8 mouse cellular contexts compared by ENCODE assay signal in genomic region chr19:11820211-11820610, GRCm38 (mm10). TPM values are rescaled to one million over a fixed set of nuclear protein-coding genes. Genes with fewer than 3 reads are reported as not detected.
A peak's percentile ranks its signal among the peaks of the same experiment; 100 is the strongest.
DNase-seq lines count a peak whose midpoint lies in the region; ATAC-seq and TF ChIP-seq lines count a peak whose summit lies in the region.

No protein-coding gene starts in this region.

- H3K4me2 ChIP-seq in kidney, embryonic 14.5 days (replicated peaks; ENCODE audit: low read depth, low read length), result peak overlapping the region; percentile 94
- H3K4me2 ChIP-seq in intestine, postnatal 0 days (replicated peaks; ENCODE audit: low read depth), result peak overlapping the region; percentile 82
- H3K4me2 ChIP-seq in neural tube, embryonic 14.5 days (ENCODE audit: low read depth, low read length), result peak overlapping the region; percentile 89

- TF ChIP-seq CTCF in intestine, postnatal 0 days (IDR thresholded peaks at IDR 0.05; ENCODE audit: low read depth), result no peak

- H3K4me1 ChIP-seq in kidney, embryonic 14.5 days (ENCODE audit: control insufficient read depth, insufficient read depth, low read length), result no peaks in the 10 kb centered on the region
- 0 out of 2 replicates have a peak, but pooled peaks cover 3% of the 10 kb centered on the region for H3K4me1 ChIP-seq in intestine, postnatal 0 days (replicated peaks; ENCODE audit: control insufficient read depth, insufficient read depth, low read length)
- peaks cover 7% of the 10 kb centered on the region; the same call in 1 of the 2 replicates for H3K4me1 ChIP-seq in neural tube, embryonic 14.5 days (ENCODE audit: control insufficient read depth, insufficient read depth, low read length)

- H3K9me3 ChIP-seq in kidney, embryonic 14.5 days (ENCODE audit: control insufficient read depth, low read length), result no peaks in the 10 kb centered on the region
- no peaks in the 10 kb centered on the region for H3K9me3 ChIP-seq in intestine, postnatal 0 days (ENCODE audit: control insufficient read depth)
- no peaks in the 10 kb centered on the region for H3K9me3 ChIP-seq in neural tube, embryonic 14.5 days (ENCODE audit: control insufficient read depth, low read length)

- H3K27me3 ChIP-seq in kidney, embryonic 14.5 days (ENCODE audit: control insufficient read depth, insufficient read depth, low read length), result no peaks in the 10 kb centered on the region
- H3K27me3 ChIP-seq in intestine, postnatal 0 days (replicated peaks; ENCODE audit: control insufficient read depth, insufficient read depth, low read length), result no peaks in the 10 kb centered on the region
- peaks cover 18% of the 10 kb centered on the region for H3K27me3 ChIP-seq in neural tube, embryonic 14.5 days (ENCODE audit: control insufficient read depth, insufficient read depth, low read length)

- WGBS in kidney, embryonic 14.5 days, result 32% methylated on average over 6 of the region's 6 CpGs
- 31% methylated on average over 6 of the region's 6 CpGs for WGBS in intestine, postnatal 0 days
- WGBS in neural tube, embryonic 14.5 days, result 34% methylated on average over 6 of the region's 6 CpGs

- no peak for DNase-seq in kidney, adult 18-20 months
- DNase-seq in cerebellum, postnatal 14 days, result peak; percentile 10 to 30
- no peak for DNase-seq in layer of hippocampus, adult 11-12 months (ENCODE audit: low spot score)
- DNase-seq in layer of hippocampus, postnatal 25 days (ENCODE audit: extremely low spot score in 1 of 2, low spot score in 1 of 2), result no peak

- ATAC-seq in kidney, embryonic 14.5 days (ENCODE audit: low FRiP score, low TSS enrichment), result no peak
- ATAC-seq in intestine, postnatal 0 days, result no peak
- no peak for ATAC-seq in neural tube, embryonic 14.5 days (ENCODE audit: low read depth)
- no peak for ATAC-seq in erythroblast, adult 5-6 weeks (replicated peaks; ENCODE audit: low FRiP score, poor library complexity, severe bottlenecking)

- no peaks in the 10 kb centered on the region for H3K36me3 ChIP-seq in kidney, embryonic 14.5 days (ENCODE audit: control insufficient read depth, insufficient read depth, low read length)
- no peaks in the 10 kb centered on the region; the same call in 1 of the 2 replicates for H3K36me3 ChIP-seq in intestine, postnatal 0 days (ENCODE audit: control insufficient read depth, insufficient read depth)
- H3K36me3 ChIP-seq in neural tube, embryonic 14.5 days (ENCODE audit: control insufficient read depth, insufficient read depth, low read length), result no peaks in the 10 kb centered on the region

- peak overlapping the region; percentile 75; the same call in 1 of the 2 replicates for H3K4me3 ChIP-seq in kidney, embryonic 14.5 days (ENCODE audit: low read length)
- peak overlapping the region; percentile 90; the same call in 1 of the 2 replicates for H3K4me3 ChIP-seq in intestine, postnatal 0 days (ENCODE audit: low read depth, low read length)
- peak overlapping the region; percentile 62; the same call in 1 of the 2 replicates for H3K4me3 ChIP-seq in neural tube, embryonic 14.5 days (ENCODE audit: low read depth, low read length)

- no peak overlapping the region for H3K9ac ChIP-seq in kidney, embryonic 14.5 days (ENCODE audit: low read depth, low read length)
- peak overlapping the region; percentile 93; the same call in 1 of the 2 replicates for H3K9ac ChIP-seq in intestine, postnatal 0 days (ENCODE audit: low read depth, low read length)
- H3K9ac ChIP-seq in neural tube, embryonic 14.5 days (replicated peaks; ENCODE audit: low read depth, low read length), result no peak overlapping the region

- no peak overlapping the region for H3K27ac ChIP-seq in kidney, embryonic 14.5 days (ENCODE audit: low read depth, low read length)
- peak overlapping the region; percentile 99 for H3K27ac ChIP-seq in intestine, postnatal 0 days (ENCODE audit: low read depth, low read length)
- no peak overlapping the region for H3K27ac ChIP-seq in neural tube, embryonic 14.5 days (ENCODE audit: low read depth, low read length)

RNA-seq across cellular contexts. Expression of gene Stx3, which starts 1.0 kb away (rescaled TPM):
- polyA plus RNA-seq in kidney, embryonic 14.5 days (2014; fragmentation: Nextera tagmentation; extraction: Ambion mirVana), result 19.8 and 20.9 TPM in 2 replicates
- polyA plus RNA-seq in intestine, postnatal 0 days (2015; fragmentation: Nextera tagmentation; extraction: Ambion mirVana), result 125 and 137 TPM in 2 replicates
- 13.2 and 16.9 TPM in 2 replicates for polyA plus RNA-seq in neural tube, embryonic 14.5 days (2014; fragmentation: Nextera tagmentation; extraction: Ambion mirVana)
- 0.19 and 3.6 TPM in 2 replicates for total RNA-seq in erythroblast, adult 5-6 weeks (2015; ENCODE audit: low replicate concordance)
- 3.9 and 4.5 TPM in 2 replicates for total RNA-seq in erythroblast, adult 5-6 weeks (2017; ENCODE audit: low replicate concordance)
- total RNA-seq in layer of hippocampus, postnatal 25 days (2021), result 10 to 100 TPM; 24.2 to 32.3 TPM

RNA-seq across cellular contexts. Expression of gene Olfr1417, which starts 18.8 kb away (rescaled TPM):
- 0.12 TPM in 1 of 2 replicates, not detected in the other for polyA plus RNA-seq in kidney, embryonic 14.5 days (2014; fragmentation: Nextera tagmentation; extraction: Ambion mirVana)
- 0.08 TPM in 1 of 2 replicates, not detected in the other for polyA plus RNA-seq in intestine, postnatal 0 days (2015; fragmentation: Nextera tagmentation; extraction: Ambion mirVana)
- 0.15 TPM in 1 of 2 replicates, not detected in the other for polyA plus RNA-seq in neural tube, embryonic 14.5 days (2014; fragmentation: Nextera tagmentation; extraction: Ambion mirVana)
- not detected in 2 replicates for total RNA-seq in erythroblast, adult 5-6 weeks (2015; ENCODE audit: low replicate concordance)
- total RNA-seq in erythroblast, adult 5-6 weeks (2017; ENCODE audit: low replicate concordance), result not detected in 2 replicates
- not detected for total RNA-seq in layer of hippocampus, postnatal 25 days (2021)

RNA-seq across cellular contexts. Expression of gene Olfr1418, which starts 40.7 kb away (rescaled TPM):
- not detected in 2 replicates for polyA plus RNA-seq in kidney, embryonic 14.5 days (2014; fragmentation: Nextera tagmentation; extraction: Ambion mirVana)
- polyA plus RNA-seq in intestine, postnatal 0 days (2015; fragmentation: Nextera tagmentation; extraction: Ambion mirVana), result not detected in 2 replicates
- not detected in 2 replicates for polyA plus RNA-seq in neural tube, embryonic 14.5 days (2014; fragmentation: Nextera tagmentation; extraction: Ambion mirVana)
- total RNA-seq in erythroblast, adult 5-6 weeks (2015; ENCODE audit: low replicate concordance), result not detected in 2 replicates
- not detected in 2 replicates for total RNA-seq in erythroblast, adult 5-6 weeks (2017; ENCODE audit: low replicate concordance)
- not detected for total RNA-seq in layer of hippocampus, postnatal 25 days (2021)

RNA-seq across cellular contexts. Expression of gene Mrpl16, which starts 50.0 kb away (rescaled TPM):
- polyA plus RNA-seq in kidney, embryonic 14.5 days (2014; fragmentation: Nextera tagmentation; extraction: Ambion mirVana), result 59.8 and 64.9 TPM in 2 replicates
- 54.0 and 54.7 TPM in 2 replicates for polyA plus RNA-seq in intestine, postnatal 0 days (2015; fragmentation: Nextera tagmentation; extraction: Ambion mirVana)
- 50.1 and 54.2 TPM in 2 replicates for polyA plus RNA-seq in neural tube, embryonic 14.5 days (2014; fragmentation: Nextera tagmentation; extraction: Ambion mirVana)
- total RNA-seq in erythroblast, adult 5-6 weeks (2015; ENCODE audit: low replicate concordance), result 14.6 and 29.5 TPM in 2 replicates
- 4.2 and 15.3 TPM in 2 replicates for total RNA-seq in erythroblast, adult 5-6 weeks (2017; ENCODE audit: low replicate concordance)
- total RNA-seq in layer of hippocampus, postnatal 25 days (2021), result 10 to 100 TPM; 34.2 to 37.6 TPM

RNA-seq across cellular contexts. Expression of gene Olfr1419, which starts 54.7 kb away (rescaled TPM):
- polyA plus RNA-seq in kidney, embryonic 14.5 days (2014; fragmentation: Nextera tagmentation; extraction: Ambion mirVana), result not detected in 2 replicates
- not detected in 2 replicates for polyA plus RNA-seq in intestine, postnatal 0 days (2015; fragmentation: Nextera tagmentation; extraction: Ambion mirVana)
- polyA plus RNA-seq in neural tube, embryonic 14.5 days (2014; fragmentation: Nextera tagmentation; extraction: Ambion mirVana), result not detected in 2 replicates
- total RNA-seq in erythroblast, adult 5-6 weeks (2015; ENCODE audit: low replicate concordance), result not detected in 2 replicates
- total RNA-seq in erythroblast, adult 5-6 weeks (2017; ENCODE audit: low replicate concordance), result not detected in 2 replicates
- not detected for total RNA-seq in layer of hippocampus, postnatal 25 days (2021)

Comparison
In these comparisons a context has a peak if more than half of its experiments do, and no peak if none do; other contexts are left out.
1. DNase-seq: peak in cerebellum, postnatal 14 days (2 of 2); none in kidney, adult 18-20 months (single experiment), layer of hippocampus, adult 11-12 months (single experiment) and layer of hippocampus, postnatal 25 days (0 of 2).
2. Peak in every context shown above with its lines, with median percentiles within 50 percentile points of each other: H3K4me2 ChIP-seq and H3K4me3 ChIP-seq.